Mouse (Mus musculus): ENCODE results near the gene Znrf2. TPM values are rescaled to one million over a fixed set of nuclear protein-coding genes. Genes with fewer than 3 reads are reported as not detected.

Gene Znrf2
- polyA plus RNA-seq (2015; fragmentation: Nextera tagmentation; extraction: Ambion mirVana), result 2.9 and 7.1 TPM in 2 replicates

DNA sequence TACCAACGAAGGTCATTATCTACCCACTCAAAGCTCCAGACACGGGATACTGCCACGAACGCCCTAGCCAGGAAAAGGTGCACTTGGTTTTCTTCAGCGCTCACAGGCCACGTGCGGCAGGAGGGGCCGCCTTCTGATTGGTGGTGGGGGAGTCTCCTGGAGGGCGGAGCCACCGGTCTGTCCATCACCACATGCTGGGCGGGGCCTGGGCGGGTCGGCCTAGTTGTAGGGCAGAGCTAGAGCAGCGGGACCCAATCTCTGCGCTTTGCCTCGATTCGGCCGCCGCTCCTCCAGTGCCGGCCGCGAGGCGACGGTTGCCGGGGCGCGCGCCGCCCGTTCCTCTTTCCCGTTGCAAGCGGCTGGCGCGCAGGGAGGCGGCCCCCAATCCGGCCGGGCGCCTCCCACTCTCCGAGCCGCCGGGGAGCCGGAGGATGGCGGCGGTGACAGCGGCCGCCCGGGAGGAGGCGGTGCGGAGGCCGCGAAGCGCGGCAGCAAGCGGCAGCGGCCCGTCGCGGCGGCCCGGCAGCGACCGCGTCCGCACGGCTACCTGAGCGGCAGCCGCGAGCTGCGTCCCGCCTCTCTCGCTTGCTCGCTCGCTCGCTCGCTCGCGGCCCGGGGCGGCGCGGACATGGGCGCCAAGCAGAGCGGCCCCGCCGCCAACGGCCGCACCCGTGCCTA lies at the start of gene Znrf2:
Znrf2 (plus strand) TSS at position 529 of the 678 bp plus-strand sequence.

Other genes starting within 250 kb of the Znrf2 start
- 4.2 and 5.5 TPM in 2 replicates for gene Plekha8, start 221.8 kb upstream of the Znrf2 start, polyA plus RNA-seq (2015; fragmentation: Nextera tagmentation; extraction: Ambion mirVana)
- 17.9 and 21.4 TPM in 2 replicates for gene Fkbp14, start 219.6 kb upstream of the Znrf2 start, polyA plus RNA-seq (2015; fragmentation: Nextera tagmentation; extraction: Ambion mirVana)
- 7.3 and 18.0 TPM in 2 replicates for gene Mturn, start 135.3 kb upstream of the Znrf2 start, polyA plus RNA-seq (2015; fragmentation: Nextera tagmentation; extraction: Ambion mirVana)
- gene Nod1, start 155.7 kb downstream of the Znrf2 start, polyA plus RNA-seq (2015; fragmentation: Nextera tagmentation; extraction: Ambion mirVana), result 3.7 and 3.9 TPM in 2 replicates
- gene Ggct, start 176.0 kb downstream of the Znrf2 start, polyA plus RNA-seq (2015; fragmentation: Nextera tagmentation; extraction: Ambion mirVana), result 8.3 and 12.6 TPM in 2 replicates
- 71.8 and 77.5 TPM in 2 replicates for gene Gars, start 221.1 kb downstream of the Znrf2 start, polyA plus RNA-seq (2015; fragmentation: Nextera tagmentation; extraction: Ambion mirVana)